In the genomic region with DNA sequence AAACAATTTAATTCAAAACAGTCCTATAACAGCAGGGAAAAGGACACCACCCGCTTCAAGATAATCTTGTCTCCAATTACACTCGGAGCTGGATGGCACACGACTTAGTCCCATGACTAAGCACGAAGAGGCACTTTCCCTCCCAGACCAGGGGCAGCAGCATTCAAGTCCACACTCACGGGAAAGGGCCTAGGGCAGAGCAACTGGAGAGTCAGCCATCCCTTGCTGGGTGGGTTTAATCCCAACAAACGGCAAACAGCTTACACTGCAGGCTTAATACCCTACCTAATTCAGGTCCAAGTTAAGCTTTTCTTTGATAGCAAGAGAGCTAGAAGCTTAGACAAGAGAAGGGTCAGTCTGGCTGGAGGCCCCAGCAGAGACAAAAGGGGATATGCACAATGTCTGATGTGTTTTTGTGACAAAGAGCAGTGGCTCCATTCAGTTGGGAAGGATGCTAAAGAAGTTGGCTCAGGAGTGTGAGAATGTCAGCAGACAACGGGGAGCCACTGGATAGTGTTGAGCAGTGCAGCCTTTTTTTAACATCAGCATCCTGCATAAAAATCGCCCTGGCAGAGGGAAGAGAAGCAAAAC, we compare ENCODE assay signal across 7 mouse cellular contexts. TPM values are rescaled to one million over a fixed set of nuclear protein-coding genes. Genes with fewer than 3 reads are reported as not detected.
DNase-seq lines count a peak whose midpoint lies in the region; ATAC-seq lines count a peak whose summit lies in the region.

No protein-coding gene starts in this region.

- no peaks in the 10 kb centered on the region for H3K9me3 ChIP-seq in embryonic facial prominence, embryonic 15.5 days (replicated peaks)
- no peaks in the 10 kb centered on the region for H3K9me3 ChIP-seq in limb, embryonic 13.5 days

- no peak overlapping the region for H3K4me3 ChIP-seq in embryonic facial prominence, embryonic 15.5 days (replicated peaks)
- no peak overlapping the region for H3K4me3 ChIP-seq in limb, embryonic 13.5 days

- WGBS in embryonic facial prominence, embryonic 15.5 days: 4% methylated on average over 8 of the region's 8 CpGs
- whole genome bisulfite sequencing in limb, embryonic 13.5 days: 10% methylated on average over 8 of the region's 8 CpGs

- no peaks in the 10 kb centered on the region for H3K36me3 ChIP-seq in embryonic facial prominence, embryonic 15.5 days
- H3K36me3 ChIP-seq in limb, embryonic 13.5 days: peaks cover 4% of the 10 kb centered on the region; the same call in 1 of the 2 replicates

- no peak for ATAC-seq in embryonic facial prominence, embryonic 15.5 days (ENCODE audit: insufficient number of reproducible peaks, low FRiP score, low TSS enrichment, low read depth)
- ATAC-seq in limb, embryonic 13.5 days (ENCODE audit: low FRiP score, low read depth): no peak

- no peak overlapping the region for H3K9ac ChIP-seq in embryonic facial prominence, embryonic 15.5 days
- 0 out of 2 replicates have a peak overlapping the region, but pooled peaks have one; percentile 19 for H3K9ac ChIP-seq in limb, embryonic 13.5 days

- H3K27ac ChIP-seq in embryonic facial prominence, embryonic 15.5 days (replicated peaks): peak overlapping the region; percentile 73
- H3K27ac ChIP-seq in limb, embryonic 13.5 days: 0 out of 2 replicates have a peak overlapping the region, but pooled peaks have one; percentile 39

- DNase-seq in ovary, adult 18-20 months (ENCODE audit: low spot score): peak; percentile 23
- no peak for DNase-seq in ovary, postnatal 14 days (ENCODE audit: low spot score)
- DNase-seq in yolk sac, embryonic 10.5 days (ENCODE audit: low spot score): peak; percentile 12
- DNase-seq in right cerebral cortex, postnatal 10 days (ENCODE audit: low spot score in 2 of 2): no peak
- DNase-seq in B cell, adult 2 months: no peak

- H3K4me1 ChIP-seq in embryonic facial prominence, embryonic 15.5 days: peaks cover 51% of the 10 kb centered on the region
- H3K4me1 ChIP-seq in limb, embryonic 13.5 days: peaks cover 52% of the 10 kb centered on the region

- no peaks in the 10 kb centered on the region for H3K27me3 ChIP-seq in embryonic facial prominence, embryonic 15.5 days
- H3K27me3 ChIP-seq in limb, embryonic 13.5 days: no peaks in the 10 kb centered on the region

- no peak overlapping the region for H3K4me2 ChIP-seq in embryonic facial prominence, embryonic 15.5 days (replicated peaks)
- H3K4me2 ChIP-seq in limb, embryonic 13.5 days (replicated peaks): no peak overlapping the region

RNA-seq across cellular contexts. Expression of gene D630045J12Rik, which starts 46.8 kb away (rescaled TPM):
- 5.1 and 6.2 TPM in 2 replicates for polyA plus RNA-seq in embryonic facial prominence, embryonic 15.5 days (2015; fragmentation: Nextera tagmentation; extraction: Ambion mirVana)
- 8.1 and 8.2 TPM in 2 replicates for polyA plus RNA-seq in limb, embryonic 13.5 days (2015; fragmentation: Nextera tagmentation; extraction: Ambion mirVana)

Comparison
In these comparisons a context has a peak if more than half of its experiments do, and no peak if none do; other contexts are left out.
1. DNase-seq: peak in ovary, adult 18-20 months (single experiment) and yolk sac, embryonic 10.5 days (single experiment); none in ovary, postnatal 14 days (single experiment), right cerebral cortex, postnatal 10 days (0 of 2) and B cell, adult 2 months (0 of 2).